Mouse (Mus musculus) stomach, postnatal 0 days (tissue): ENCODE measurements around the gene Grap2.

Experiments used
- CTCF ChIP-seq: IDR thresholded peaks from 2 replicates; pipeline ENCODE4 v1.5.1; 2016; ENCODE audit warnings: antibody characterized with exemption, low read depth, mild to moderate bottlenecking, moderate library complexity
- EP300 ChIP-seq: optimal IDR thresholded peaks from 2 replicates; pipeline ENCODE3; 2016; ENCODE audit warnings: antibody characterized with exemption

- TF ChIP-seq CTCF (no peak), EP300 (no peak)
Observed at GRCm38 (mm10) chr15:80599213-80599750, 26.9 kb downstream of the Grap2 start.
